Mouse (Mus musculus) right cerebral cortex, postnatal 36 days (tissue): ENCODE measurements around the gene Bcl7b.
"Not testable (repeated sequence)": the region's sequence is repeated elsewhere in the genome, so short reads cannot be mapped to it uniquely, and the experiment has no call there.

ENCODE experiments used
- DNase-seq, 2 experiments: peaks; one replicate each; pipeline ENCODE4 v3.0.0; 2022; ENCODE audit warnings: low spot score in 2 of 2, mixed read lengths in 1 of 2

Bcl7b gene

DNA sequence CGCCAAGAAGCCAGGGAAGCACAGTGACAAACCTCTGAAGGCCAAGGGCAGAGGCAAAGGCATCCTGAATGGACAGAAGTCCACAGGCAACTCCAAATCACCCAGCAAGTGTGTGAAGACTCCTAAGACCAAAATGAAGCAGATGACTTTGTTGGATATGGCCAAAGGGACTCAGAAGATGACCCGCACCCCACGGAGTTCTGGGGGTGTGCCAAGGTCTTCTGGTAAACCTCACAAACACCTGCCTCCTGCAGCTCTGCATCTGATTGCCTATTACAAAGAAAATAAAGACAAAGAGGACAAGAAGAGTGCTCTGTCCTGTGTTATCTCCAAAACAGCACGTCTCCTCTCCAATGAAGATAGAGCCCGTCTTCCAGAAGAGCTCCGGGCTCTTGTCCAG, 48.8 kb downstream of the Bcl7b start:
- DNase-seq, result no peak

DNA sequence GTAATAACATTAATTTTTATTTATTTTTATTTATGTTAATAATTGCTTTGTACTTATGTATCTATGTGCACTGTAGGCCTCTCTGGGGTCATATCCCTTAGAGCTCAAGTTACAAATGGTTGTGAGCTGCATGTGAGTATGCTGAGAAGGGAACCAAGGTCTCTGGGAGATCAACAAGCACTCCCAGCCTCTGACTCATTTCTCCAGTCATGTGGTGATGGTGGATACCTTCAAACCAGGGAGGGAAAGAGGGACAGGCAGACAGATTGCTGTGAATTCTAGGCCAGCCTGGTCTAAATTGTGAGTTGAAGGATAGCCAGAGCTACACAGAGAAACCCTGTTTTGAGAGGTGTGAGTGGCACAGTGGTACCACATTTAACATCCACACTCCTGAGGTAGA, 52.9 kb downstream of the Bcl7b start:
- DNase-seq, result no peak

DNA sequence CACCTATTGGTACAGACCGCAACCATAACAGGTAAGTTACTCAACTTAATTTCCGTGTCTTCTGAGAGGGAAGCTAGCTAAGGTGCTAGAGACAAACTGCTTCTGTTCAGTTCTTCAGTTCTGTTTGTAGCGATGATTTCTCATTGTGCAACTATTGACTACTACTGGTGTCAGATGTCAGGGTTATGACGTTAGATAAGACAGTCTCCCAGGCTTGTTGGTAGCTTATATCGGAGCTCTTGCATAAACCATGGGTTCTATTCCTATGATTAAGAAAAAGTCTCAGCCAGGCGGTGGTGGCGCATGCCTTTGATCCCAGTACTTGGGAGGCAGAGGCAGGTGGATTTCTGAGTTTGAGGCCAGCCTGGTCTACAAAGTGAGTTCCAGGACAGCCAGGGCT, 54.0 kb downstream of the Bcl7b start:
- DNase-seq, result no peak

DNA sequence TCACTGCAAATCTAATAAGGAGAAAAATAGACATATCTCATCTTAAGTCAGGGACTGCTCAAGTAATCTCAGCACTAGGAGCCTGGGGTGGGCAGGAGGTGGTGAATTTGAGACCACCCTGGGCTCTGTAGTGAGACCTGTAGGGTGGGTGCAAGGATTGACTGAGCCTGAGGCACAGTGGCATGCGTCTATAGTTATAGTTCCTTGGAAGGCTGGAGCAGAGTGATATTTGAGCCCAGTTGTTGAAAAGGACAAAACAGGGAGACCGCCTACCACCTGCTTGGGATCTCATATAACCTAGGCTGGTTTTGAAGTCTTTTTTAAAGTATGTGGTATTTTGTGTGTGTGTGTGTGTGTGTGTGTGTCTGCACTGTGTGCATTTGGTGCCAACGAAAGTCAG, 56.1 kb downstream of the Bcl7b start:
- no peak for DNase-seq

DNA sequence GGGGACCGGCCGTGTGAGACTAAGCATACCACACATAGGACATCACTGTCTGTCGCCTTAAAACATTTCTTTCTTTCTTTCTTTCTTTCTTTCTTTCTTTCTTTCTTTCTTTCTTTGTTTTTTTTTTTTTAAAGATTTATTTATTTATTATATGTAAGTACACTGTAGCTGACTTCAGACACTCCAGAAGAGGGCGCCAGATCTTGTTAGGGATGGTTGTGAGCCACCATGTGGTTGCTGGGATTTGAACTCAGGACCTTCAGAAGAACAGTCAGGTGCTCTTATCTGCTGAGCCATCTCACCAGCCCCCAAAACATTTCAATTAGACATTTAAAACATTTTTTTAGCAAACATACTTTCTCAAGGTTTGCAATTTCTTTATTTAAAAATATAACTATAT, 57.8 kb downstream of the Bcl7b start:
- not testable (repeated sequence) for DNase-seq

DNA sequence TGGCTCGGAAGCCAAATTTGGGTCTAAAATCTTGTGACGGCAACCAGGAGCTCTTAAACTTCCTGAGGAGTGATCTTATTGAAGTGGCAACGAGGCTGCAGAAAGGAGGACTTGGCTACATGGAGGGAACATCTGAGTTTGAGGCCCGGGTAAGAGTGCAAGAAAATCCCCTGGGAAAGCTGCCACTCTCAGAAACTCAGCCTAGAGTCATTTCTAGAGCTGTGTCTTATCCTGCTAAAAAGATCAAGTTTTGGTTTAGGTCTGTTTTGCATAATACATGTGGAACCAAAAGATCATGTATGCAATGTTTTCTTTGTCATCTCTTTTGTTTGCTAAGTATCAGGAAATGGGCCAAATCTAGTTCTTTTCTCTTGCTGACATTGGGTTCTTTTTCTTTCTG, 62.1 kb downstream of the Bcl7b start:
- no peak for DNase-seq
